Mouse (Mus musculus): Measurements from ENCODE around the gene Ufc1.
"Not testable (repeated sequence)": the region's sequence is repeated elsewhere in the genome, so short reads cannot be mapped to it uniquely, and the experiment has no call there.

The Ufc1 gene

DNA sequence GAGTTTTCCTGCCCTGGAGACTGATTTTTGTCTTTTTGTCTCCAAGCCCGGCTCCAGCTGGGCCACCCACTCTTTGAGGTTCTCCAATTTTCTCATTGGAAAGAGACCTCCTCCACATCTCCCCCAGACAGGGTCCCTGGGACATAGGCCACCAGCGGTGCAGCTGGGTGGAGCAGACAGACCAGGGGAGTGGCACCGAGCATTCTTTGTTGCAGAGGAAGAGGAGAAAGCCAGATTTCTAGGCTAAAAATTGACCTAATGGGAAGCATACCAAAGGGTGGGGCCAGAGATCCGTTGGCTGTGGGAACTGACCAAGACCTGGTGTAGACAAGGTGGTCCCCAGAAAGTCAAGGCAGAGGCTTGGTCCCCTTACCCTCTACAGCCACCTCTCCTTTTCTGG is 46.9 kb downstream of the Ufc1 start:
- no peak for DNase-seq (ENCODE audit: low spot score)

GRCm38 (mm10) chr1:171247453-171247841 is 47.4 kb downstream of the Ufc1 start:
- no peak for DNase-seq (ENCODE audit: low spot score)

GRCm38 (mm10) chr1:171246709-171247452 is 47.9 kb downstream of the Ufc1 start:
- DNase-seq (ENCODE audit: low spot score), result peak; percentile 96

DNA sequence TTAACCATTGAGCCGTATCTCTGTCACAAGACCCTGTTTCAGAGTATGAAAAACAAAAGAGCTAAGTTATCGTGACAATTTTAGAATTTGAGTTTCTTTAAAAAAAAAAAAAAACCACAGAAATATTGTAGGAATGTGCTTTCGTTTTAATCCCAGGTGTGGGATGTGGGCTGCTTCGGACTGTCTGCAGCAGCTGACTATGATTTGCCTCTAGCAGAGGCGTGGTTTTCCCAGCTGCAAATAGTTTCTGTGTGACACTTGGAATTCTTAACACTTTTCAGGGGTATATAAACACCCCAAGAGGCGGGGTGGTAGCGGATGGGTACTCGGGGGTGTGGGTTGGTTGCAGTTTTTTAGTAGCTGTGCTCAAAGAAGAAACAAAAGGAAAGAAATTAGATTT is 49.5 kb downstream of the Ufc1 start:
- DNase-seq (ENCODE audit: low spot score), result no peak

- not testable (repeated sequence) for DNase-seq (ENCODE audit: low spot score)
These were observed 52.9 kb downstream of the Ufc1 start for GRCm38 (mm10) chr1:171241952-171242351.

DNA sequence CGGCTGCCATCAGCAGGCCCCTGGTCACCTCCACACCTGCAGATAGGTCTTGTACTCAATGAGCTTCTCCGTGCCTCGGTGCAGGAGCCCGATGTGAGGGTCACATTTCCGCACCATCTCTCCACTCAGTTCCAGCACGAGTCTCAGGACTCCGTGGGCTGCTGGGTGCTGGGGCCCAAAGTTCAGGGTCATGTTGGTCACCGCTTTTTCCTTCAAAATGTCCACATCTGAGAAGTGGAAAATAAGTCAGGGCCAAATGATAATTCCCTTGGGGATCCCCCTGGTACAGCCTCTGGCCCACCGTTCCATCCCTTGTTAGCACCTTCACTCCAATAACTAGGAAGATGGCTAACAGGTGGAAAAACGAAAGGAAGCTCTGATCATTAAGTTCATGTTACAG is 53.9 kb downstream of the Ufc1 start:
- no peak for DNase-seq (ENCODE audit: low spot score)

DNA sequence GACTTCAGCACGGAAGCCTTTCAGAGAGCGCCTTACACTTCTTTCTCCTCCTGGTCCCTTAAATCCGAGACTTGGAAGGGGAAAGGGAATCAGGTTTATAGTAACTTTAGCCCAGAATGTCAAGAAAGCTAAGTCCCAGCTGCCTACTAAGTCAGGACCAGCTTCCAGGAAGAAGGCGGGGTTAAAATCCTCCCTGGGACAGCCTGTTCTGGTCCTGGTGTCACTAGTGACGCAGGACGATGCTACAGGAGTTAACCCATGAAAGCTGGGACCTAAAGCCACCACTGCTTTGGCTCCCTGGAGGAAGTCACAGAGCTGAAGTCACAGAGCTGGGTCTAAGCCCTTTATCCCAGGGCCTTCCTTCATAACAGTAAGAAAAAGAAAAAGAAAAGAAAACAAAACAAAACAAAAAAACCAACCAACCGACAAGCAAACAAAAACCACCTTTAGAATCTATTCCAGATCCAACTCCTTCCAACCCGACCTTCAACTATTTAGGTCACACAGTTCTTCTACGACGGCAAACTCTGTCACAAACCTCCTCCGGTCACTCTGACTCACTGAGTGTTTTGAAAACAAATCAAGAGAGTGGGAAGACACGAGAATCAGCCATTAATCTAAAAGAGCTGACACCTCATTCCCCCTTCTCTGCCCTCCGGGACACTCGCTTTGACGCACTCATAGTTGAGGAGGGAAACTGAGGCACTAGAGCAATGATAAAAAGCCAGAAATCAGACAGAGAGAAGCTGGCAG is 54.7 kb downstream of the Ufc1 start:
- DNase-seq (ENCODE audit: low spot score), result no peak

Data from ovary, postnatal 36 days (tissue).